Comparison of ENCODE assay signal across 8 mouse cellular contexts in the genomic region with DNA sequence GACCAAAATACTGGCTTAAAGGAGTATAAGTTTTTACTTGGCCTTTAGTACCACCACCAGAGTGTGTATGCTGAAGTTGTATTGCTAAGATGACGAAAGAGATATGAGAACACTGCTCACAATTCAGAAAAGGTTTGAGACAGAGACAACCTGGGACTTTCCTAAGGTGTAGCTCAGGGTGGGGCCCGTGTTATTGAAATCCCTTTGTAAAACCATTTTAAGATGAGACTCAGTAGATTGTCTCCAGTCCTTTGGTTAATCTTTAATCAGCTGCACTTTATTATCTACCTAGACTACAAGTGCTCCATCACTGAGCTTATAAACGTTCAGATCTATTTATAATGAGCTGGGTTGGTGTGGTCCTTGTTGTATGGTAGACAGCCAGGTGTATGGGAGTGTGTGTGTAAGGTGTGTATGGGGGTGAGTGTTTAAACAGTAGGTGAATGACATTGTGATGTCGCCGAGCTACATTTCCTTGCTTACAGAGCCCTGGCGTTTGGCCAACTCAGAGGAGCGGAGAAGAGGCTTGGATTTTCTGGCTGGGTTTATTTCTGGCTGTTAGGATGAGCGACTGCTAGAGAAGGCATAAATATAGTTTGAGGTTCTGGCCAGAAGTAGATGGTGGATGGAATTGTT. TPM values are rescaled to one million over a fixed set of nuclear protein-coding genes. Genes with fewer than 3 reads are reported as not detected.
DNase-seq lines count a peak whose midpoint lies in the region; ATAC-seq lines count a peak whose summit lies in the region.

No protein-coding gene starts in this region.

- 61% methylated on average over 8 of the region's 8 CpGs for WGBS in kidney, embryonic 14.5 days

- H3K4me3 ChIP-seq in kidney, embryonic 14.5 days (ENCODE audit: low read length): no peak overlapping the region

- ATAC-seq in kidney, embryonic 14.5 days (ENCODE audit: low FRiP score, low TSS enrichment): no peak

- no peaks in the 10 kb centered on the region for H3K9me3 ChIP-seq in kidney, embryonic 14.5 days (ENCODE audit: control insufficient read depth, low read length)

- no peaks in the 10 kb centered on the region for H3K27me3 ChIP-seq in kidney, embryonic 14.5 days (ENCODE audit: control insufficient read depth, insufficient read depth, low read length)

- H3K4me1 ChIP-seq in kidney, embryonic 14.5 days (ENCODE audit: control insufficient read depth, insufficient read depth, low read length): peaks cover 28% of the 10 kb centered on the region

- no peak overlapping the region for H3K27ac ChIP-seq in kidney, embryonic 14.5 days (ENCODE audit: low read depth, low read length)

- peak; percentile 16 for DNase-seq in adrenal gland, postnatal 25 days
- DNase-seq in adrenal gland, adult 18-20 months (ENCODE audit: low spot score in 2 of 2): no peak
- DNase-seq in kidney, adult 11 months: peak; percentile 59
- peak; percentile 29 for DNase-seq in cerebellum, adult 9-10 months
- peak; percentile 77 for DNase-seq in kidney, postnatal 10 days
- no peak for DNase-seq in ovary, adult 18-20 months (ENCODE audit: low spot score)
- no peak for DNase-seq in layer of hippocampus, postnatal 10 days (ENCODE audit: low spot score in 2 of 2)

- H3K36me3 ChIP-seq in kidney, embryonic 14.5 days (ENCODE audit: control insufficient read depth, insufficient read depth, low read length): no peaks in the 10 kb centered on the region

- H3K4me2 ChIP-seq in kidney, embryonic 14.5 days (replicated peaks; ENCODE audit: low read depth, low read length): no peak overlapping the region

- no peak overlapping the region for H3K9ac ChIP-seq in kidney, embryonic 14.5 days (ENCODE audit: low read depth, low read length)

RNA-seq across cellular contexts. Expression of gene Crim1, which starts 21.1 kb away (rescaled TPM):
- total RNA-seq in adrenal gland, postnatal 25 days (2021): 38.5 and 45.9 TPM in 2 replicates
- total RNA-seq in adrenal gland, adult 18-20 months (2021): 10 to 100 TPM; 32.7 to 33.3 TPM
- 6.1 and 9.4 TPM in 2 replicates for polyA plus RNA-seq in kidney, embryonic 14.5 days (2014; fragmentation: Nextera tagmentation; extraction: Ambion mirVana)
- total RNA-seq in layer of hippocampus, postnatal 10 days (2021): 100 to 1,000 TPM in 1 of 2 experiments, 10 to 100 TPM in 1; 96.7 to 108 TPM

Comparison
In these comparisons a context has a peak if more than half of its experiments do, and no peak if none do; other contexts are left out.
1. DNase-seq: peak in adrenal gland, postnatal 25 days (single experiment), kidney, adult 11 months (single experiment), cerebellum, adult 9-10 months (single experiment) and kidney, postnatal 10 days (single experiment); none in adrenal gland, adult 18-20 months (0 of 2), ovary, adult 18-20 months (single experiment) and layer of hippocampus, postnatal 10 days (0 of 2).